Mouse (Mus musculus) CD4-positive, CD25-positive, alpha-beta regulatory T cell, adult 9 weeks (primary cell): ENCODE measurements around the gene Sox30. TPM values are rescaled to one million over a fixed set of nuclear protein-coding genes. Genes with fewer than 3 reads are reported as not detected.

Experiments
- polyA plus RNA-seq: library from polyadenylated mRNA; unstranded; fragments of 100-300 nt; shearing (Covaris generic); gene quantifications from one replicate; pipeline ENCODE4 v1.2.1, GENCODE M21; 2017

Sox30 gene
- not detected for polyA plus RNA-seq

DNA sequence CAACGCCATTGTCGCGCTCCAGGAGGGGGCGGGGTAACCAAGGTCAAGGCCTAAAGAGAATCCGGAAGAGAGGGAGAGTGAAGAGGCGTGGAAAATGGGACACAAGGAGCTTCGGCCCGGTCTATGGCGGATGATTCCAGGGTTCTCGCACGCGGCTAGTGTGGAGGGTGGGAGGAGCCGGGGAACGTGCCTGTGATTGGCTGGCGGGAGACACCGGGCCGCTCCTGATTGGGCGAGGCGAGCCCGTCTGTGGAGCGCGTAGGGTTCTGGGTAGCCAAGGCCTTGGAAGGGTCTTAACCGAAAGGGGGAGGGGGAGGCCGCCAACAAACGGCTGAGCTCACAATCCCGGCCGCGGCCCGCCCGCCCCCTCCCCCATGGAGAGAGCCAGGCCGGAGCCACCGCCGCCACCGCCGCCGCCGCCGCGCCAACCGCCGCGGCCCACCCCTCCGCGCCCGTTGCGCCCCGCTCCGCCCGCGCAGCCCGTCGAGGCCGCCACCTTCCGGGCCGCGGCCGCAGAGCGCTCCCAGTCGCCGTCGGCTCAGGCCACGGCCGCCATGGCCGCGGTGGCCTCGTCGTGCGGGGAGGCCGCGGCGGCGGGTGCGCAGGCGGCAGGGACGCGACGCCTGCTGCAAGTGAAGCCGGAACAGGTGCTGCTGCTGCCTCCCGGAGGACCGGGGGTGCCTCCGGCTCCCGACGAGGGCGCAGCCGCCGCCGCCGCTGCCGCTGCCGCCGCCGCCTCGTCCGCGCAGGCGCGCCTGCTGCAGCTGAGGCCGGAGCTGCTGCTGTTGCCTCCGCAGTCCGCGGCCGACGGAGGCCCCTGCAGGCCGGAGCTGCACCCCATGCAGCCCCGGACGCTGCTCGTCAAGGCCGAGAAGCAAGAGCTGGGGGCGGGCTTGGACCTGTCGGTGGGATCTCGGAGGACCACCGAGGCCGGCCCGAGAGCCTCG is at the start of gene Sox30:
Gene Sox30, plus strand, starts transcription at position 365 of the 947 bp plus-strand sequence.

DNA sequence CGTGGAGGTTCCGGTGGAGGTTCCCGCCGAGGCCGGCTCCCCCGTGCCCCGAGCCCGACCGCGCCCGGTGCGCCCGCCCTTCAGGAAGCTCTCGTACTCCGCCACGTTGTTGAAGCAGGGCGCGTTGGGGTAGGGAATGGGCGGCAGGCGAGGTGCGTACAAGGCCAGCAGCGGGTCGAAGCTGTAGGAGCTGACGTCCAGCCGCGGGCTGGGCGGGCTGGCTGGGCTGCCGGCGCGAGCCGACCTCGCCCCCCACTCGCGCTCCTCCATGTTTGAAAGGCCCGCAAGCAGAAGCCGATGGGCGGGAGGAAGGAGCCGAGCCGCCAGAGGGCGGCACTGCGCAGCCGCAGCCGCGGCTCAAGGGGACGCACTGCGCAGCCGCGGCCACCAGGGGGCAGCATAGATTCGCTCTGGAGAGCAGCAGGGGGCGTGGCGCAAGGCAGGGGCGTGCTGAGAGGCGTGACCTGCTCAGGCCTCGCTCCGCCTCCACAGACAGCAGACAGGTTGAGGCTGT is 35.4 kb upstream of the Sox30 start, which contains the start of gene Lsm11:
Gene Lsm11, minus strand, starts transcription at position 293 of the 514 bp plus-strand sequence.

DNA sequence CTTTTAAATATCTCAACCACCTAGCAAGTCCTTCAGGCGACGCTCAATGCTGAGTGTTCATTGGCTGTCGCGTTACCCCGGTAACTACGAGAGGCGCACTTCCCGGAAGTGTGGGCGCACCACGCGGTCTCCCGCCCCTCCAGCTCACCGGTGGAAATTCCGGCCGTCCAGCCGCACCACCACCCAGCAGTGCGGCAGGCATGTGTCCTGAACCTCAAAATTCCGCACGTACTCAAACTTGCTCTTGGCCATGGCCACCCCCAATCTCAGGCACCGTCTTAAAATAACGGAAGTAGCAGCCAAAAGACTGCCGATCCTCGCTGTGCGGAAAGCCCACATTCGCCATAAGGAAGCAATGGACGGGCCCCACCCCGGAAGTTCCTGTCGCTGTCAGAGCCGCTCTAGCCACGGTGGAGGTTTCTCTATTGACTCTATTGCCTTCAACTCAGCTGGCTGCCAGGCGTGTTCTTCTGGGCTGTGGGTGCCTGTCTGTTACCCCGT is 24.9 kb upstream of the Sox30 start, which contains the start of gene Thg1l:
Gene Thg1l, minus strand, starts transcription at position 368 of the 501 bp plus-strand sequence.

DNA sequence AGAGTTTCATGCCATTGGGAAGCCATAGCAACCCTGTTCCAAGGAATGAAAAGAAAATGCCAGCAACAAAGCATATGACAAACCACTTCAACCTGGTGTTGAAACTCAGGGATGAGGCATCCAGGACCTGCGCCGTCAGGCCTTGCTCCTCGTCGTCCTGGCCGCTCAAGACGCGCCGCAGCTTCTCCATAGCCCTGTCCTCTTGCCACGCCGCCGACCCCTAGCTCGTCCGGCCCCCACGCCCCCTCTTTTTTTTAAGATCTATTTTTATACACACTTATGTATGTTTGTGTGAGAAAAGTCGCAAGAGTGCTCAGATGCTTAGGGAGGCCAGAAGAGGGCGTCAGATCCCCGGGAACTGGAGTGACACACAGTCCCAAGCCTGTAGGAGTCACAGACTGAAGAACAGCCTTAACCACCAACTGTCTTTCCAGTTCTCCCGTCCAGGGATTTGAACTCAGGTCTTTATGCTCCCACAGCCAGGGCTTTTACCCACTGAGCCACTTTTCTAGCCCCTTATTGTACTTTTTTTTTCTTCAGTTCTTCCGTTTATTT is 72.1 kb downstream of the Sox30 start, which contains the start of gene Gm12166:
Gene Gm12166, minus strand, starts transcription at position 217 of the 555 bp plus-strand sequence.

DNA sequence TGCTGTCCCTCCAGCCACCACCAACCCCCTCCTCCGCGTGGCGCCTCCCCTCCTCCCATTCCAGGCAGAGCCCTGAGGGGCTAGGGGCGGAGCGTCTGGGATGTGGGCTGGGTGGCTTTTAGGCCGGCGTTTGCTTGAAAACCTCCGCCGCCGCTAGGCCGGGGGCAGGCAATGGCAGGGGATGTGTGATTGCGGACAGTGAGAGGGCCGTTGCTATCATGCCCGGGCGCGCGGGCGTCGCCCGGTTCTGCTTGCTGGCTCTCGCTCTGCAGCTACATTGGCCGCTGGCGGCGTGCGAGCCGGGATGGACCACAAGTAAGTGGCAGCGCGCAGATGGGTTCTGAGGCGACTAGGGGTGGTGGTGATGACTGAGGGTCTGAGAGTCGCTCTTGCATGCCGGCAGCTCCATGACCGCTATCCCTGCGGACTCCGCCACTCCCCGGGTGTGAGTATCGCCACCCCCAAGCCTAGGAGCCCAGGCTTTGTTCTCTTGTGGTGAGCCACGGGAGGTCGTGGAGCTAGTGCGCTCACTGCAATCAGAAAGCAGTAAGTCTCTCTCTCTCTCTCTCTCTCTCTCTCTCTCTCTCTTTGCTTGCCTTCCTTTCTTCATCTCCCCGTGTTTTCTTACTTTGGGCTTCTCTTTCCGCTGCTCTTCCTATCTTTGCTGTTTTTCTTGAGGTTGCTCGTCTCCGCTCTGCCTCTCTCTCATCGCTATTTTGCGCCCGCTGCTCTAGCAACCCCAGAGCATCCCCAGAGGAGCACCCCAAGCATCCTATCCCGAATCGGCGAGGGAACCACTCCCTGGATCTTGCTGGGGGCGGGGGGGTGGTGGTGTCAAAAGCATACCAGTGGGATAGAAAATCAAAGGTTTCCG is 76.0 kb downstream of the Sox30 start, which contains the start of gene Adam19:
Gene Adam19, plus strand, starts transcription at position 97 of the 874 bp plus-strand sequence.

Other genes starting within 250 kb of the Sox30 start
- 26.8 TPM for gene Clint1, start 128.3 kb upstream of the Sox30 start, polyA plus RNA-seq
- gene Lsm11, start 35.4 kb upstream of the Sox30 start, polyA plus RNA-seq, result 1.4 TPM
- gene Thg1l, start 24.8 kb upstream of the Sox30 start, polyA plus RNA-seq, result 8.4 TPM
- gene Gm12166, start 72.0 kb downstream of the Sox30 start, polyA plus RNA-seq, result 12.1 TPM
- gene Adam19, start 75.7 kb downstream of the Sox30 start, polyA plus RNA-seq, result 62.6 TPM
- gene Nipal4, start 186.2 kb downstream of the Sox30 start, polyA plus RNA-seq, result 0.24 TPM